Mouse (Mus musculus) embryonic fibroblast, embryonic 13.5 days (primary cell): Measurements from ENCODE around the gene Spns3. TPM values are rescaled to one million over a fixed set of nuclear protein-coding genes. Genes with fewer than 3 reads are reported as not detected.

ENCODE experiments used
- H3K27ac ChIP-seq: 2 replicates; pipeline ENCODE4 v1.5.1; 2012; ENCODE audit warnings: low read length, control low read depth, inconsistent platforms; ENCODE audit not compliant: insufficient read depth
- H3K4me1 ChIP-seq: 2 replicates; pipeline ENCODE4 v1.6.1; 2011; ENCODE audit warnings: low read length; ENCODE audit not compliant: control insufficient read depth, insufficient read depth
- H3K4me3 ChIP-seq: 2 replicates; pipeline ENCODE4 v1.5.1; 2011; ENCODE audit warnings: mild to moderate bottlenecking, control low read depth, low read length; ENCODE audit not compliant: insufficient read depth
- CTCF ChIP-seq: IDR thresholded peaks from 2 replicates; pipeline ENCODE4 v1.5.1; 2011; ENCODE audit warnings: mild to moderate bottlenecking, control low read depth, low read length, moderate library complexity, borderline replicate concordance; ENCODE audit not compliant: insufficient read depth
- POLR2A ChIP-seq: IDR thresholded peaks from 2 replicates; pipeline ENCODE4 v1.6.1; 2011; ENCODE audit warnings: low read depth, mild to moderate bottlenecking, control low read depth, low read length, moderate library complexity
- polyA plus RNA-seq: library from polyadenylated mRNA; stranded (reverse); fragments of >200 nt; gene quantifications from 2 replicates; pipeline ENCODE4 v1.2.4, GENCODE M21; 2011; ENCODE audit warnings: low read depth; ENCODE audit not compliant: missing spikeins, insufficient read length

Gene Spns3
- polyA plus RNA-seq, 1 experiment: not detected

DNA sequence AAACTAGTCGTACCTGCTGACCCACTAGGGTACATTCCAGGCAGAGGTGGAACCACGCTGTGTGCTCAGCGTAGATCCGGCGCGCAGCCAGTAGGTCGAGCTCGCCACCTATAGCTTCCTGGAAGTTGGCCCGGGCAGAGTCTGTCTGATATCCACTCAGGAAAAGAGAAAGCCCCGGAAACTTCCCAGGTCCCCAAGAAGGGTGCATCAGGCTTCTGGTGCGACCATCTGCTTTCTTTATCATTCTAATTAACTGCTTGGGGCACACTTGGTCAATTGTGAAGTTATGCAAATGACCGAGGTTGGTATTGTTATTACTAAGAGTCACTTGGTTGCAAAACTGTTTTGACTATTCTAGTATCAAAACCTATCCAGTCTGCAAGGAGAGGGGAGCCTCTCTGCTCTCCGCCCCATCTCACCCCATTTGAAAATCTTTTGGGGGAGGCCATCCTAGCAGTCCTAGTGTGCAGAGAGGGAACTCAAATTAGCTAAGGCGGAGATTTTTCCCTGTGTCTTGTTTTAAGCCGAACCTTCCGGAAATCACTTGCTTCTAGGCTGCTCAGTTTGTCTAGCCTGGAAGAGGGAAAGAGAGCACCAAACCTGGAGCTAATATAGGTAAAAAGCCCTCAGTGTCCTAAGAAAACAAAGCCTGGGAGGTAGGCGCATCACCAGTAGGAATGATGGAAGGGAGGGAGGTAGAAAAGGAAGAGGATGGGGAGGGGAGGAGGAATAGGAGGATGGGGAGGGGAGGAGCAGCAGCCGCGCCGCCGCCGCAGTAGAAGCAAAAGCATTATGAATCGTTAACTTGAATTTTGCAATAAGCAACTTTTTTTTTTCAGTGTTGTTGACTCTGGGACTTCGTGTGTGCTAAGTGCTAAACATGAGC, 26.4 kb upstream of the Spns3 start:
- TF ChIP-seq CTCF (no peak), POLR2A (no peak; the same call in 1 of the 2 replicates)
- peaks cover 4% of the 10 kb centered on the region; the same call in 1 of the 2 replicates for H3K4me1 ChIP-seq
- no peak overlapping the region for H3K27ac ChIP-seq
- H3K4me3 ChIP-seq: peak overlapping the region; percentile 33

GRCm38 (mm10) chr11:72576111-72576465, 25.8 kb upstream of the Spns3 start:
- Histone ChIP-seq H3K27ac (no peak overlapping the region), H3K4me3 (peak overlapping the region; percentile 33; the same call in 1 of the 2 replicates), H3K4me1 (peaks cover 4% of the 10 kb centered on the region; the same call in 1 of the 2 replicates)
- no peak for TF ChIP-seq CTCF
- no peak for TF ChIP-seq POLR2A

- H3K27ac ChIP-seq: no peak overlapping the region
- TF ChIP-seq CTCF (no peak), POLR2A (no peak)
- no peak overlapping the region for H3K4me3 ChIP-seq
- H3K4me1 ChIP-seq: peaks cover 4% of the 10 kb centered on the region; the same call in 1 of the 2 replicates
Observed at GRCm38 (mm10) chr11:72573819-72574218, 23.5 kb upstream of the Spns3 start.

- no peak overlapping the region for H3K27ac ChIP-seq
- H3K4me3 ChIP-seq: peak overlapping the region; percentile 14; the same call in 1 of the 2 replicates
- no peaks in the 10 kb centered on the region for H3K4me1 ChIP-seq
- TF ChIP-seq CTCF (0 out of 2 replicates have a peak, but pooled peaks have one; percentile 18), POLR2A (no peak)
Observed at GRCm38 (mm10) chr11:72570319-72570979, 20.1 kb upstream of the Spns3 start.

- no peak for TF ChIP-seq POLR2A
- TF ChIP-seq CTCF: no peak
- Histone ChIP-seq H3K4me1 (no peaks in the 10 kb centered on the region), H3K4me3 (no peak overlapping the region), H3K27ac (no peak overlapping the region)
Observed at GRCm38 (mm10) chr11:72569671-72570318, 19.5 kb upstream of the Spns3 start.

- H3K4me3 ChIP-seq: no peak overlapping the region
- H3K27ac ChIP-seq: no peak overlapping the region
- H3K4me1 ChIP-seq: no peaks in the 10 kb centered on the region
- no peak for TF ChIP-seq CTCF
- no peak for TF ChIP-seq POLR2A
Observed at GRCm38 (mm10) chr11:72569051-72569450, 18.7 kb upstream of the Spns3 start.

DNA sequence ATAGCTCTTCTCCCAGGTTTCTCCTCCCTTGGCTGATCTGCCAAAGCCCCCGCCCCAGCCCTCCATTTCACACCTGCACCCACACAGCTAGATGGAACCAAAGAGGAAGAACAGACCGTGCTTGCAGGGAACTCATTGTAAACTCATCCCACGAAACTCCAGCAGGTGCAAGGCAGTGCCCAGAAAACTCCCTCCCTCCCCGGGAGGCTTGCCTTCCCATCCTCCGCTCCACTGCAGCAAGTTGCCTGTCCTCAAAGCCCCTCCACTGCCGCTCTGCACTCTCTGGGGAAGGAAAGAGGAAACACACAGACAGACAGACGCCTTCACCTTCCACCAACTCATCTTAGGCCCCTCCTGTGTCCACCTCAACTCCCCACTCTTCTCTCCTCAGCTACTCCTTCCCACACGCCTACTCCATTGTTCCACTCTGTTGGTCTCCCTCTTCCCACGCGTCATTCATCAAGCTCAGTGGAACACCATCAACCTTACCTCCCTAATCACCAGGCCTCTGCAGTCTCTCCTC, 16.6 kb upstream of the Spns3 start:
- TF ChIP-seq POLR2A (no peak), CTCF (no peak)
- Histone ChIP-seq H3K4me3 (no peak overlapping the region), H3K4me1 (no peaks in the 10 kb centered on the region), H3K27ac (no peak overlapping the region)

DNA sequence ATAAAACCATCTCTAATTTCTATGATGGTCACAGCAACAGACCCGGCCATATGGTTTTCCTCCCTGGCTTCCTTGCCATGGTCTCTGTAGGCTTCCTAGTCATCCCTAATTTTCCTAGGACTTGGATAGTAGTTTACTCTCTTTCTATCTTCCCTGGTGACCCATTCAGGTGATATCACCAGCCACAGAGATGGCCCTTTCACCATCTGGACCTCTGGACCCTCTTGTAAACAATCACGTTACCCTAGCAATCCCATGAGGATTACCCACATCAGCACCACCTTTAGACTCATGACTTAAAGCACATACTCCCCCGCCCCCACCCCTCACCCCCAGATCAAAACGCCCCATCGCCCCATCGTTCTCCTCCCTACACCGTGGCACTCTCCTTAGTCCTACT, 16.0 kb upstream of the Spns3 start:
- TF ChIP-seq POLR2A: no peak
- TF ChIP-seq CTCF: no peak
- Histone ChIP-seq H3K4me3 (no peak overlapping the region), H3K4me1 (no peaks in the 10 kb centered on the region), H3K27ac (no peak overlapping the region)

- Histone ChIP-seq H3K4me1 (no peaks in the 10 kb centered on the region), H3K27ac (no peak overlapping the region), H3K4me3 (no peak overlapping the region)
- no peak for TF ChIP-seq CTCF
- no peak for TF ChIP-seq POLR2A
Observed at GRCm38 (mm10) chr11:72564232-72564807, 14.0 kb upstream of the Spns3 start.

- TF ChIP-seq CTCF: no peak
- no peak for TF ChIP-seq POLR2A
- H3K27ac ChIP-seq: no peak overlapping the region
- no peak overlapping the region for H3K4me3 ChIP-seq
- no peaks in the 10 kb centered on the region for H3K4me1 ChIP-seq
Observed at GRCm38 (mm10) chr11:72560661-72561060, 10.4 kb upstream of the Spns3 start.
